Mouse (Mus musculus) thymus, adult 2 months (tissue): ENCODE data around the gene Tmem40. TPM values are rescaled to one million over a fixed set of nuclear protein-coding genes. Genes with fewer than 3 reads are reported as not detected.

ENCODE experiments used
- DNase-seq: peaks from one replicate; pipeline ENCODE4 v3.0.0; 2021
- H3K27ac ChIP-seq: fragments of 200-500 bp; 2 replicates; pipeline ENCODE4 v1.5.1; 2012; ENCODE audit warnings: low read length, control low read depth; ENCODE audit not compliant: control insufficient read depth, insufficient read depth
- H3K27me3 ChIP-seq: fragments of 200-500 bp; 2 replicates; pipeline ENCODE4 v1.6.1; 2012; ENCODE audit warnings: mild to moderate bottlenecking, low read length, moderate library complexity, mixed read lengths; ENCODE audit not compliant: control insufficient read depth, insufficient read depth
- H3K36me3 ChIP-seq: fragments of 200-500 bp; 2 replicates; pipeline ENCODE4 v1.6.1; 2012; ENCODE audit warnings: mild to moderate bottlenecking, low read length, moderate library complexity; ENCODE audit not compliant: control insufficient read depth, insufficient read depth
- H3K4me1 ChIP-seq: fragments of 200-500 bp; replicated peaks from 2 replicates; pipeline ENCODE4 v1.6.1; 2012; ENCODE audit warnings: low read length; ENCODE audit not compliant: control insufficient read depth, insufficient read depth
- H3K4me3 ChIP-seq: fragments of 200-500 bp; 2 replicates; pipeline ENCODE4 v1.5.1; 2012; ENCODE audit warnings: mild to moderate bottlenecking, low read length, control low read depth, moderate library complexity; ENCODE audit not compliant: control insufficient read depth, insufficient read depth
- CTCF ChIP-seq: fragments of 200-500 bp; IDR thresholded peaks from 2 replicates; pipeline ENCODE4 v1.5.1; 2012; ENCODE audit warnings: mild to moderate bottlenecking, control low read depth, low read length, moderate library complexity, borderline replicate concordance; ENCODE audit not compliant: control insufficient read depth, poor library complexity, insufficient read depth; ENCODE audit errors: extremely low read depth
- POLR2A ChIP-seq: fragments of 200-500 bp; IDR thresholded peaks from 2 replicates; pipeline ENCODE4 v1.6.1; 2012; ENCODE audit warnings: mild to moderate bottlenecking, low read length, control low read depth, moderate library complexity; ENCODE audit not compliant: control insufficient read depth, poor library complexity, insufficient read depth; ENCODE audit errors: extremely low read depth
- WGBS: fragments of 180-500 bp; shearing (Covaris S2); methylation state at CpG from one replicate; pipeline ENCODE4 v1.1.7; 2018; 5-methylcytosine and 5-hydroxymethylcytosine counted together
- polyA plus RNA-seq: library from polyadenylated mRNA; depleted of rRNA; stranded (reverse); fragments of >200 nt; gene quantifications from 2 replicates; pipeline ENCODE4 v1.2.3, GENCODE M21; 2012

Gene Tmem40
- polyA plus RNA-seq, 1 experiment, result 2.5 TPM

DNA sequence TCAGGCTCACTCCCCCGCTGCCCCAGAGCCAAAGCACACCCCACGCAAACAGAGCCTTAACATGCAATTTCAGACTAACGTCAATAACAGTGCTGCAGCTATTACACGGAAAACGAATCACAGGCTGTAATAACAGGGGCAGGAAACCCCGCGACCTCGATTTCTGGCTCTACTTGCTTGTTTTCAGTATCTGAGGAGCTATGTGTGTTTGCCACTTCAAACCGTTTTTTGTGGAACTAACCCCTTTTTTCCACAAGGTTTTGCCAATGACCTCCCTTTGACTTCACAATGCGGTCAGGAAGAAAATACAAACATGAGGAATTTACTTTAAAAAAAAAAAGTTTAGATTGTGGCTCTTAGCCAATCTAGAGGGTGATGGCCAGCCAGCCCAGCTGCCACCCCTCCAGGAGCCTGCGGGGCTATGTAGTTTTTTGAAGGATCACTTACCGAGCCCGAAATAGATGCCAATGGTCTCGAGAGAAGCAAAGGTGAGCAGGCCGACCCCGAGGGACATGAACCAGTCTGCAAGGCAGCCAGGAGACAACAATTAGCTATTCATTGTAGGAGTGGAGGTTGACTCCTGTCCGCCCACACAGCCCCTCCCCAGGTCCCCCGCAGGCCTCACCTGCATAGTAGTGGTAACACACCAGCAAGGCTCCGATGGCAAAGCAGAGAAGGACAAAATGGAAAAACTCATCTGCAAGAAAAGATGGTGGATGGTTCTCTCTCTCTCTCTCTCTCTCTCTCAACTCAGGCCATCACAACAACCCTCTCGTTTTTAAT, 31.5 kb downstream of the Tmem40 start:
- H3K4me1 ChIP-seq, result no peaks in the 10 kb centered on the region
- no peaks in the 10 kb centered on the region for H3K27me3 ChIP-seq
- DNase-seq, result no peak
- TF ChIP-seq POLR2A (no peak), CTCF (no peak)
- H3K27ac ChIP-seq, result no peak overlapping the region
- no peak overlapping the region for H3K4me3 ChIP-seq
- no peaks in the 10 kb centered on the region for H3K36me3 ChIP-seq
- WGBS, result 80% methylated on average over 20 of the region's 20 CpGs

DNA sequence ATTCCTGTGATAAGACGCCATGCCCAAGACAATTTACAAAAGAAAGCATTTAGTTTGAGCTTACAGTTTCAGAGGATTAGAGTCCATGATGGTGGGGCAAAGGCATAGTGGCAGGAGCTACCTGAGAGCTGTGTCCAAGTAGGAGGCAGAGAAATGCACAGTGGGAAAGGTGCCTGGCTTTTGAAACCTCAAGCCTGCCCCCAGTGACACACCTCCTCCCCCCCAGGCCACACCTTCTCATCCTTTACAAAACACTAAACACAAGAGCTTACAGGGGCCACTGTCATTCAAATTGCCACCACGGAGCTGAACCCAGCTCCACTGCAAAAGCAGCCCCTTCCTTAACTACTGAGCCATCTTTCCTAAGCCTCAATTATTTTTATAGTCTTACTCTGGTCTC, 34.6 kb downstream of the Tmem40 start:
- no peak for TF ChIP-seq POLR2A
- TF ChIP-seq CTCF, result no peak
- Histone ChIP-seq H3K27me3 (no peaks in the 10 kb centered on the region), H3K4me1 (no peaks in the 10 kb centered on the region), H3K27ac (no peak overlapping the region), H3K36me3 (no peaks in the 10 kb centered on the region), H3K4me3 (no peak overlapping the region)
- DNase-seq, result no peak
- WGBS, result 96% methylated on average over 2 of the region's 2 CpGs

DNA sequence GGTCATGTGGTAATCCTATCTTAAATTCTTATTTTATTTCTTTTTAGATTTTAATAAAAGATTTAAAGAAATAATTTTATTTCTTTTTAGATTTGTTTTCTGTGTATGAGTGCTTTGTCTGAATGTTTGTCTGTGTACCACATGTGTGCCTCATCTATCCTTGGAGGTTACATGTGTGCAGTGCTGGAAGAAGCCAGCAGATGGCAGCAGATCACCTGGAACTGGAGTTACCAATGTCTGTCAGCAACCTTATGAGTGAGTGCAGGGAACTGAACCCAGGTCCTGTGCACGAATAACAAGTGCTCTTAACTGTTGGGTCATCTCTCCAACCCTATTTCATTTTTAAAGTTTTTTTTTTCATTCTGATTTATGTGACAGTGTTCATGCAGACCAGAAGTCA, 35.1 kb downstream of the Tmem40 start:
- no peak overlapping the region for H3K27ac ChIP-seq
- 91% methylated on average over 1 of the region's 1 CpGs for WGBS
- H3K36me3 ChIP-seq, result no peaks in the 10 kb centered on the region
- no peaks in the 10 kb centered on the region for H3K4me1 ChIP-seq
- TF ChIP-seq CTCF, result no peak
- TF ChIP-seq POLR2A, result no peak
- no peak overlapping the region for H3K4me3 ChIP-seq
- H3K27me3 ChIP-seq, result no peaks in the 10 kb centered on the region
- peak; percentile 75 for DNase-seq

DNA sequence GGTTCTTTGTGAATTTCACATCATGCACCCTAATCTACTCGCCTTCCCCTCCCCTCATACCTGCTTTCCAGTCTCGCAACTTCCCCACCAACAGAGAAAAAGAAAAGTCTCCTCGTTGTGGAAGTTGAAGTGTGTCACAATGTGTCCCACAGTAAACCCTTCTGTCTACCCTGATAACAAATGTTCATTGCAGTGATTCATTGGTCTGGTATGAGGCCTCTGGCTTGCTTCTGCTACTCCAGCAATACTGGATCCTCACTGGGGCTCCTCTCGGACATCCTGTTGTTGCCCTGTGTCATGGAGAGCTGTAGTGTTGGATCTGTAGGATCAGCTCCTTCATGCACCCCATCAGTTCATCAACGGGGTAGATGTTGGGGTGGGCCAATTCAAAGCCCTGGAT, 40.0 kb downstream of the Tmem40 start:
- DNase-seq, result no peak
- H3K4me3 ChIP-seq, result no peak overlapping the region
- peaks cover 13% of the 10 kb centered on the region for H3K4me1 ChIP-seq
- no peaks in the 10 kb centered on the region for H3K27me3 ChIP-seq
- no peaks in the 10 kb centered on the region for H3K36me3 ChIP-seq
- no peak overlapping the region for H3K27ac ChIP-seq
- no peak for TF ChIP-seq POLR2A
- TF ChIP-seq CTCF, result no peak
- 76% methylated on average over 5 of the region's 5 CpGs for whole genome bisulfite sequencing

DNA sequence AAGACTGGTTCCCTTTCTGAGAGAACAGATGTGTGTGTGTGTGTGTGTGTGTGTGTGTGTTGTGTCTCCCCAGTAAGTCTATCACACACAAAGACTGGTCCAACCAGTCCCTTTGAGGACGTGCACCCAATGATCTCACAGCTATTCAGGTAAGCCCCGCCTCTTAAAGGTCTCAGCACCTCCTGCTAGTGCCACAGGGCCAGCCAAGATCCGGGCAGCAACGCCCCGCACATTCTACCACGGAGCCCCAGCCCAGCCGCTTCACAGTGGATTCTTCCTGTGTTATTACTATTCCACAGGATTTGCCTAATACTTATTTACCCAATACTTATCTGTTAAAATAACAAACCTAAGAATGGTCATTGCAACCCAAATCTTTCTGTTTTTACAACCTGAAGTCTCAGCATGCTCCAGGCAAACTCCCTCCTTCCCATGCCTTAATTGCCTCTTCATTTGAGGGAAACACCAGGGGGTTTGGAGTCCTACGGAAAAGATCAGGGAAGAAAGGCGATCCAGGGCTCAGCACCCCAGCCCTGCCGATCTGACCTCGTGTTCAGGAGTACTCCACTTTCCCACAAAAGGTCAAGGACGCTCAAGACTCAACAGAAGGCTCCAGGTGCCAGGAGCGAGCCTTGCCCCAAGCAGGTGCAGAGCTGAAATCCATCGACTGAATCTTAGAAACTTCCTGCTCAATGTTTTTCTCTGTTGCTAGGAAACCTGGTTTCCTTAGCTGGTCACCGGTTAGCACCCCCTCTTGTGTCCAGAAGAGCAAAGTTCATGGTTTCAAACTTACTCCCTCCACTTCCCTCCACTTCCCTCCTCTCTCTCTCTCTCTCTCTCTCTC, 44.3 kb downstream of the Tmem40 start:
- peak; percentile 65 for DNase-seq
- Histone ChIP-seq H3K27me3 (no peaks in the 10 kb centered on the region), H3K27ac (peak overlapping the region; percentile 73; the same call in 1 of the 2 replicates), H3K4me1 (peaks cover 23% of the 10 kb centered on the region), H3K4me3 (peak overlapping the region; percentile 27), H3K36me3 (no peaks in the 10 kb centered on the region)
- 3% methylated on average over 15 of the region's 15 CpGs for WGBS
- TF ChIP-seq CTCF (no peak), POLR2A (no peak)

DNA sequence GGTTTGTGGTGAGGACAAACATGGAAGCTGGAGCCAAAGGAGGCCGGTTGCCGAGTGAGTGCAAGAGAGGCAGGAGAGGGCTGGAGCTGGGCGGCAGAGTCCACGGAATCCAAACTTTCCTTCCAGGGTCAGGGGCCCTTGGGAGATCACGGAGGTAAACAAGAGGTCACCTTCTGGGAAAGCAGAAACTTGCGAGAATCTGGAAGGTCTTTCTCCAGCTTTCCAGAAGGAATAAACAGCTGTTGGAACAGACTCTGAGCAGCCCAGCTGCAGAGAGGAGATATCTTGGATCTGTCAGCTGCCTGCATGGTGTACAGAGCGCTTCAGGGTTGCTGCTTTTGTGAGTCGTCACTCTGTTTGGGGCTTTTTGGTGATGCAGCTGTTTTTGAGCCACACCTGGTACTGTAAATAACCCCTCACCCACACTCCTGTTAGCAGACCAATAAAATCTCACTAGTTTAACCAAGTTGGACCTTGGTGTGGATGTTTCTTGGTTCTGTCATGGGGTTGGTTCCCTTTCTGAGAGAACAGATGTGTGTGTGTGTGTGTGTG, 45.0 kb downstream of the Tmem40 start:
- WGBS, result 61% methylated on average over 8 of the region's 8 CpGs
- H3K27ac ChIP-seq, result peak overlapping the region; percentile 36
- H3K27me3 ChIP-seq, result no peaks in the 10 kb centered on the region
- no peaks in the 10 kb centered on the region for H3K36me3 ChIP-seq
- DNase-seq, result peak; percentile 46
- TF ChIP-seq POLR2A, result no peak
- no peak for TF ChIP-seq CTCF
- H3K4me1 ChIP-seq, result peaks cover 23% of the 10 kb centered on the region
- no peak overlapping the region for H3K4me3 ChIP-seq
